Mouse (Mus musculus) midbrain, embryonic 13.5 days (tissue): ENCODE results near the gene Cd3eap. TPM values are rescaled to one million over a fixed set of nuclear protein-coding genes. Genes with fewer than 3 reads are reported as not detected.

ENCODE experiments used
- ATAC-seq: fragments of 200-750 bp; cut with Nextera tagmentation; 2 replicates; pipeline ENCODE4 v1.8.0; 2017; ENCODE audit warnings: mild to moderate bottlenecking, moderate TSS enrichment, moderate library complexity
- H3K27ac ChIP-seq: fragments of 300-500 bp; sonication (generic); 2 replicates; pipeline ENCODE4 v1.5.1; 2015; ENCODE audit warnings: inconsistent platforms, mild to moderate bottlenecking, moderate library complexity
- H3K27me3 ChIP-seq: fragments of 300-500 bp; sonication (generic); 2 replicates; pipeline ENCODE4 v1.6.1; 2015; ENCODE audit warnings: mild to moderate bottlenecking, inconsistent platforms
- H3K36me3 ChIP-seq: fragments of 300-500 bp; sonication (generic); 2 replicates; pipeline ENCODE4 v1.6.1; 2015; ENCODE audit warnings: mild to moderate bottlenecking, inconsistent platforms
- H3K4me1 ChIP-seq: fragments of 300-500 bp; sonication (generic); replicated peaks from 2 replicates; pipeline ENCODE4 v1.6.1; 2015; ENCODE audit warnings: inconsistent platforms
- H3K4me2 ChIP-seq: fragments of 300-500 bp; sonication (generic); replicated peaks from 2 replicates; pipeline ENCODE4 v1.6.1; 2015; ENCODE audit warnings: moderate library complexity, mild to moderate bottlenecking, inconsistent platforms
- H3K4me3 ChIP-seq: fragments of 300-500 bp; sonication (generic); replicated peaks from 2 replicates; pipeline ENCODE4 v1.5.1; 2015; ENCODE audit warnings: mild to moderate bottlenecking, inconsistent platforms
- H3K9ac ChIP-seq: fragments of 300-500 bp; sonication (generic); replicated peaks from 2 replicates; pipeline ENCODE4 v1.6.1; 2015; ENCODE audit warnings: mild to moderate bottlenecking, inconsistent platforms
- H3K9me3 ChIP-seq: fragments of 300-500 bp; sonication (generic); 2 replicates; pipeline ENCODE4 v1.6.1; 2016; ENCODE audit warnings: mild to moderate bottlenecking, inconsistent platforms
- WGBS: fragments of 180-500 bp; shearing (Covaris S2); methylation state at CpG from one replicate; pipeline ENCODE4 v1.1.7; 2015; 5-methylcytosine and 5-hydroxymethylcytosine counted together
- polyA plus RNA-seq: library from polyadenylated mRNA; unstranded; fragments of >200 nt; fragmentation: Nextera tagmentation; extraction: Ambion mirVana; gene quantifications from 2 replicates; pipeline ENCODE4 v1.2.1, GENCODE M21; 2015

Cd3eap gene
- polyA plus RNA-seq, 1 experiment from 2014 or later = 20.4 TPM

- peak overlapping the region; percentile 53 for H3K27ac ChIP-seq
- no peaks in the 10 kb centered on the region for H3K36me3 ChIP-seq
- H3K9ac ChIP-seq = peak overlapping the region; percentile 58
- peak overlapping the region; percentile 68 for H3K4me2 ChIP-seq
- peaks cover 7% of the 10 kb centered on the region; the same call in 1 of the 2 replicates for H3K27me3 ChIP-seq
- H3K9me3 ChIP-seq = no peaks in the 10 kb centered on the region
- under 1% methylated on average over 19 of the region's 20 CpGs for WGBS
- peaks cover 22% of the 10 kb centered on the region for H3K4me1 ChIP-seq
- ATAC-seq = peak; percentile 66
- peak overlapping the region; percentile 43 for H3K4me3 ChIP-seq
These were observed 32.9 kb downstream of the Cd3eap start for GRCm38 (mm10) chr7:19326359-19326758.

- 73% methylated on average over 21 of the region's 21 CpGs for WGBS
- peaks cover 10% of the 10 kb centered on the region; the same call in 1 of the 2 replicates for H3K27me3 ChIP-seq
- ATAC-seq = no peak
- H3K4me3 ChIP-seq = no peak overlapping the region
- H3K4me1 ChIP-seq = peaks cover 27% of the 10 kb centered on the region
- H3K9me3 ChIP-seq = no peaks in the 10 kb centered on the region
- no peaks in the 10 kb centered on the region for H3K36me3 ChIP-seq
- no peak overlapping the region; the same call in 1 of the 2 replicates for H3K4me2 ChIP-seq
- H3K27ac ChIP-seq = no peak overlapping the region
- H3K9ac ChIP-seq = no peak overlapping the region; the same call in 1 of the 2 replicates
These were observed 33.8 kb downstream of the Cd3eap start for GRCm38 (mm10) chr7:19325262-19326199.

GRCm38 (mm10) chr7:19324221-19324620 is 35.1 kb downstream of the Cd3eap start:
- no peak overlapping the region for H3K4me3 ChIP-seq
- peaks cover 36% of the 10 kb centered on the region for H3K4me1 ChIP-seq
- 88% methylated on average over 11 of the region's 11 CpGs for WGBS
- no peak overlapping the region for H3K27ac ChIP-seq
- peaks cover 10% of the 10 kb centered on the region; the same call in 1 of the 2 replicates for H3K27me3 ChIP-seq
- no peak overlapping the region for H3K4me2 ChIP-seq
- no peaks in the 10 kb centered on the region for H3K36me3 ChIP-seq
- no peaks in the 10 kb centered on the region for H3K9me3 ChIP-seq
- H3K9ac ChIP-seq = no peak overlapping the region
- no peak for ATAC-seq

- Histone ChIP-seq H3K9me3 (no peaks in the 10 kb centered on the region), H3K27me3 (peaks cover 25% of the 10 kb centered on the region; the same call in 1 of the 2 replicates), H3K27ac (no peak overlapping the region), H3K4me2 (no peak overlapping the region), H3K4me3 (no peak overlapping the region), H3K9ac (no peak overlapping the region), H3K4me1 (peaks cover 34% of the 10 kb centered on the region), H3K36me3 (no peaks in the 10 kb centered on the region)
- ATAC-seq = no peak
- WGBS = 62% methylated on average over 9 of the region's 9 CpGs
These were observed 36.8 kb downstream of the Cd3eap start for GRCm38 (mm10) chr7:19322489-19322888.

- H3K27ac ChIP-seq = no peak overlapping the region
- H3K27me3 ChIP-seq = peaks cover 25% of the 10 kb centered on the region; the same call in 1 of the 2 replicates
- WGBS = 71% methylated on average over 5 of the region's 5 CpGs
- ATAC-seq = no peak
- H3K9ac ChIP-seq = no peak overlapping the region
- no peaks in the 10 kb centered on the region for H3K9me3 ChIP-seq
- peaks cover 24% of the 10 kb centered on the region for H3K4me1 ChIP-seq
- H3K4me3 ChIP-seq = no peak overlapping the region
- H3K4me2 ChIP-seq = no peak overlapping the region
- no peaks in the 10 kb centered on the region for H3K36me3 ChIP-seq
These were observed 37.8 kb downstream of the Cd3eap start for GRCm38 (mm10) chr7:19321464-19321863.

- Histone ChIP-seq H3K27ac (no peak overlapping the region), H3K36me3 (no peaks in the 10 kb centered on the region)
- 42% methylated on average over 7 of the region's 7 CpGs for WGBS
These were observed 38.6 kb downstream of the Cd3eap start for GRCm38 (mm10) chr7:19320637-19321036.

GRCm38 (mm10) chr7:19319906-19320305 is 39.4 kb downstream of the Cd3eap start:
- Histone ChIP-seq H3K4me2 (peak overlapping the region; percentile 83), H3K27me3 (peaks cover 27% of the 10 kb centered on the region; the same call in 1 of the 2 replicates), H3K9me3 (no peaks in the 10 kb centered on the region), H3K4me1 (peaks cover 16% of the 10 kb centered on the region), H3K4me3 (peak overlapping the region; percentile 53), H3K9ac (peak overlapping the region; percentile 70), H3K27ac (peak overlapping the region; percentile 70), H3K36me3 (no peaks in the 10 kb centered on the region)
- WGBS = under 1% methylated on average over 41 of the region's 41 CpGs
- ATAC-seq = peak; percentile 93

More at GRCm38 (mm10) chr7:19320637-19321036, 38.6 kb downstream of the Cd3eap start:
- Histone ChIP-seq H3K9ac (no peak overlapping the region), H3K9me3 (no peaks in the 10 kb centered on the region), H3K27me3 (peaks cover 25% of the 10 kb centered on the region; the same call in 1 of the 2 replicates), H3K4me1 (peaks cover 16% of the 10 kb centered on the region), H3K4me2 (peak overlapping the region; percentile 83), H3K4me3 (peak overlapping the region; percentile 53)
- ATAC-seq = no peak

- Histone ChIP-seq H3K4me2 (peak overlapping the region; percentile 83), H3K9ac (peak overlapping the region; percentile 70), H3K27me3 (peaks cover 28% of the 10 kb centered on the region; the same call in 1 of the 2 replicates), H3K4me3 (peak overlapping the region; percentile 53), H3K27ac (peak overlapping the region; percentile 44; the same call in 1 of the 2 replicates), H3K9me3 (no peaks in the 10 kb centered on the region), H3K4me1 (peaks cover 16% of the 10 kb centered on the region), H3K36me3 (no peaks in the 10 kb centered on the region)
- 13% methylated on average over 9 of the region's 9 CpGs for WGBS
- ATAC-seq = peak; percentile 77
These were observed 39.8 kb downstream of the Cd3eap start for GRCm38 (mm10) chr7:19319458-19319857.

GRCm38 (mm10) chr7:19318676-19319075 is 40.6 kb downstream of the Cd3eap start:
- Histone ChIP-seq H3K4me1 (peaks cover 16% of the 10 kb centered on the region), H3K4me2 (no peak overlapping the region), H3K4me3 (no peak overlapping the region), H3K9me3 (no peaks in the 10 kb centered on the region), H3K27me3 (peaks cover 34% of the 10 kb centered on the region; the same call in 1 of the 2 replicates), H3K36me3 (no peaks in the 10 kb centered on the region), H3K27ac (no peak overlapping the region), H3K9ac (no peak overlapping the region)
- 84% methylated on average over 7 of the region's 7 CpGs for WGBS
- no peak for ATAC-seq

GRCm38 (mm10) chr7:19318201-19318600 is 41.1 kb downstream of the Cd3eap start:
- no peaks in the 10 kb centered on the region for H3K36me3 ChIP-seq
- no peak for ATAC-seq
- no peak overlapping the region for H3K9ac ChIP-seq
- no peaks in the 10 kb centered on the region for H3K9me3 ChIP-seq
- H3K4me3 ChIP-seq = no peak overlapping the region
- H3K27ac ChIP-seq = no peak overlapping the region
- 64% methylated on average over 2 of the region's 2 CpGs for WGBS
- H3K4me2 ChIP-seq = no peak overlapping the region
- peaks cover 16% of the 10 kb centered on the region for H3K4me1 ChIP-seq
- peaks cover 38% of the 10 kb centered on the region; the same call in 1 of the 2 replicates for H3K27me3 ChIP-seq

GRCm38 (mm10) chr7:19316451-19317161 is 42.7 kb downstream of the Cd3eap start:
- H3K36me3 ChIP-seq = no peaks in the 10 kb centered on the region
- H3K27ac ChIP-seq = no peak overlapping the region
- peaks cover 45% of the 10 kb centered on the region for H3K27me3 ChIP-seq
- H3K4me2 ChIP-seq = no peak overlapping the region
- no peaks in the 10 kb centered on the region for H3K9me3 ChIP-seq
- no peak for ATAC-seq
- H3K4me1 ChIP-seq = peaks cover 16% of the 10 kb centered on the region
- H3K9ac ChIP-seq = no peak overlapping the region
- 44% methylated on average over 14 of the region's 14 CpGs for WGBS
- no peak overlapping the region for H3K4me3 ChIP-seq
